Mouse (Mus musculus) embryonic fibroblast, embryonic 13.5 days (primary cell): ENCODE data around the gene Dgkk.

Source experiments
- CTCF ChIP-seq: IDR thresholded peaks from 2 replicates; pipeline ENCODE4 v1.5.1; 2011; ENCODE audit warnings: mild to moderate bottlenecking, control low read depth, low read length, moderate library complexity, borderline replicate concordance; ENCODE audit not compliant: insufficient read depth
- POLR2A ChIP-seq: IDR thresholded peaks from 2 replicates; pipeline ENCODE4 v1.6.1; 2011; ENCODE audit warnings: low read depth, mild to moderate bottlenecking, control low read depth, low read length, moderate library complexity

DNA sequence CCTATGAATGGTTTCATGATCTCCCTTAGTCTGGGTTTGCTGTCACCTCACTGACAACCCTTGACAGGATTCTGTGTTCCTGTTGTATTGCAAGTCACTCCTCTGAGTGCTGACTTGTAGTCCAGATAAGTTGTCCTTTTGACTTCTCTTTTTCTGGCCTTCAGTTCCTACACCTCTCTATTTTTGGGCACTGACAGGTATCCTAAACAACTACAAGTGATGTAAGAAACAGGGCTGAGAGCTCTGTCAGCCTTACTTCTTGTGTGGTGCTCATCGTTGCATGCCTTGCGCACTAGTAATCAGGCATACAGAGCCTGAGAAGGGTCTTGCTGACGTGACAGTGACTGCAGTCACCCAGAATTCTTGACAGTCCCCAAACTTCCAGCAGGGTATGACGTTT lies 147.1 kb downstream of the Dgkk start:
- TF ChIP-seq POLR2A (no peak), CTCF (no peak)
